Mouse (Mus musculus) limb, embryonic 14.5 days (tissue): ENCODE results near the gene Tmco4. TPM values are rescaled to one million over a fixed set of nuclear protein-coding genes. Genes with fewer than 3 reads are reported as not detected.

Experiments
- ATAC-seq: fragments of 200-750 bp; cut with Nextera tagmentation; 2 replicates; pipeline ENCODE4 v1.8.0; 2017; ENCODE audit warnings: low read depth, moderate number of reproducible peaks, moderate TSS enrichment; ENCODE audit not compliant: low FRiP score
- DNase-seq: peaks from one replicate; pipeline ENCODE4 v3.0.0-alpha.2; 2015; ENCODE audit warnings: low spot score
- H3K27ac ChIP-seq: fragments of 300-500 bp; sonication (generic); replicated peaks from 2 replicates; pipeline ENCODE4 v1.5.1; 2014; ENCODE audit warnings: low read depth, mild to moderate bottlenecking, low read length, moderate library complexity, mixed read lengths
- H3K27me3 ChIP-seq: fragments of 300-500 bp; sonication (generic); 2 replicates; pipeline ENCODE4 v1.6.1; 2014; ENCODE audit warnings: low read length, mixed read lengths; ENCODE audit not compliant: control insufficient read depth, insufficient read depth
- H3K36me3 ChIP-seq: fragments of 300-500 bp; sonication (generic); 2 replicates; pipeline ENCODE4 v1.6.1; 2014; ENCODE audit warnings: mild to moderate bottlenecking, low read length, moderate library complexity, mixed read lengths; ENCODE audit not compliant: control insufficient read depth, insufficient read depth
- H3K4me1 ChIP-seq: fragments of 300-500 bp; sonication (generic); 2 replicates; pipeline ENCODE4 v1.6.1; 2014; ENCODE audit warnings: antibody characterized with exemption, low read length, mixed read lengths; ENCODE audit not compliant: control insufficient read depth, insufficient read depth
- H3K4me2 ChIP-seq: fragments of 300-500 bp; sonication (generic); replicated peaks from 2 replicates; pipeline ENCODE4 v1.6.1; 2014; ENCODE audit warnings: low read depth, mild to moderate bottlenecking, low read length, moderate library complexity; ENCODE audit not compliant: severe bottlenecking
- H3K4me3 ChIP-seq: fragments of 300-500 bp; sonication (generic); replicated peaks from 2 replicates; pipeline ENCODE4 v1.5.1; 2014; ENCODE audit warnings: low read length
- H3K9ac ChIP-seq: fragments of 300-500 bp; sonication (generic); 2 replicates; pipeline ENCODE4 v1.6.1; 2014; ENCODE audit warnings: mild to moderate bottlenecking, low read depth, low read length, moderate library complexity; ENCODE audit not compliant: severe bottlenecking
- H3K9me3 ChIP-seq: fragments of 300-500 bp; sonication (generic); 2 replicates; pipeline ENCODE4 v1.6.1; 2016; ENCODE audit warnings: low read length; ENCODE audit not compliant: control insufficient read depth
- POLR2A ChIP-seq: fragments of 200-500 bp; IDR thresholded peaks from 2 replicates; pipeline ENCODE4 v1.8.0; 2012; ENCODE audit warnings: inconsistent platforms, mild to moderate bottlenecking, moderate library complexity, borderline replicate concordance; ENCODE audit not compliant: insufficient read depth, insufficient read length; ENCODE audit errors: extremely low read depth
- WGBS: fragments of 180-500 bp; shearing (Covaris S2); extraction: QIAGEN DNeasy Blood & Tissue Kit; methylation state at CpG from one replicate; pipeline ENCODE4 v1.1.7; 2014; 5-methylcytosine and 5-hydroxymethylcytosine counted together
- polyA plus RNA-seq, 2 experiments: library from polyadenylated mRNA; depleted of rRNA in 1 of 2; stranded (reverse) in 1 of 2; unstranded in 1 of 2; fragments of >200 nt; fragmentation: Nextera tagmentation in 1 of 2; extraction: Ambion mirVana in 1 of 2; gene quantifications; 2 replicates each; pipeline versions ENCODE4 v1.2.1 to v1.2.3; 2012 to 2014

The Tmco4 gene
- polyA plus RNA-seq, 2 experiments: 4.2 to 4.7 TPM

DNA sequence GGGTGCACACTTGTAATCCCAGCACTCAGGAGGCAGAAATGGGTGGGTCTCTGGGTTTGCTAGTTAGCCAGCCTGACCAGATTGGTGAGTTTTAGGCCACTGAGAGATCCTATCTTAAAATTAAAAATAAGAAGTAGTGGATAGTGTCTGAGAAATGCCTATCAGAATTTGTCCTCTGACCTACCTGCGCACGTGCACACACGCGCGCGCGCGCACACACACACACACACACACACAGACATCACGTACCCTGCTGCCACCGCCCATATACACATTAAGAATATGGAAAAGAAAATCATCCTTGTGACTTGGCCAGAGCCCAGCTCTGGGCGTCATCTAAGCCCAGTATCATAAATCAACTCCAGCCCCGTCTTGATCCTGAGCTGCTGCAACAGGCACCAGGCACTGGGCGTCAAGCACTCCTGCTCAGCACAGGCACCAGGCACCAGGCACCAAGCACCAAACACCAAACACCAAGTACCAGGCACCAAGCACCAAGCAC, 38.6 kb downstream of the Tmco4 start:
- no peaks in the 10 kb centered on the region for H3K9me3 ChIP-seq
- ATAC-seq (no peak), DNase-seq (no peak)
- TF ChIP-seq POLR2A: no peak
- H3K27ac ChIP-seq: no peak overlapping the region
- H3K4me3 ChIP-seq: no peak overlapping the region
- 81% methylated on average over 13 of the region's 13 CpGs for WGBS
- no peak overlapping the region for H3K4me2 ChIP-seq
- no peaks in the 10 kb centered on the region for H3K27me3 ChIP-seq
- no peaks in the 10 kb centered on the region for H3K36me3 ChIP-seq
- H3K9ac ChIP-seq: no peak overlapping the region
- H3K4me1 ChIP-seq: no peaks in the 10 kb centered on the region

DNA sequence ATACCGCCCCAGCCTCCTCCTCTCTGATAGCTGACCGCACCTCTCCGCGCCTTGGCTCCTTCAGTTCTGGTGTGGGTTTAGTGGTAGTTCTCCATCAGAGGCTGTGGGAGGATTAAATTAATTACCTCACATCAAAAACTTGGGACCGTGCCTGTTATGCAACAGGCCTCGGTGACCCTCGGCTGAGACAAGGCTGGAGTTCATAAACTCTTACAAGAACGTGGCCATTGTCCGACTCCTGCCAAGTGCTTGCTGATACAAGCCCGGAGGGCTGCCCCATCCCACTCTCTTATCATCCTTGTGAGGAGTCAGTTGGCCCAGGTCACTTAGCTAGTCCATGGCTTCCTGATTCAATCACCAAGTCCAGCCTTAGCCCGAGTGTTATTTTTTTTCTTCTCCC, 40.6 kb downstream of the Tmco4 start:
- no peak overlapping the region for H3K27ac ChIP-seq
- no peaks in the 10 kb centered on the region for H3K9me3 ChIP-seq
- DNase-seq (no peak), ATAC-seq (no peak)
- WGBS: 80% methylated on average over 11 of the region's 11 CpGs
- H3K9ac ChIP-seq: no peak overlapping the region
- no peaks in the 10 kb centered on the region for H3K27me3 ChIP-seq
- H3K4me3 ChIP-seq: no peak overlapping the region
- TF ChIP-seq POLR2A: no peak
- H3K4me1 ChIP-seq: no peaks in the 10 kb centered on the region
- H3K4me2 ChIP-seq: no peak overlapping the region
- H3K36me3 ChIP-seq: no peaks in the 10 kb centered on the region

DNA sequence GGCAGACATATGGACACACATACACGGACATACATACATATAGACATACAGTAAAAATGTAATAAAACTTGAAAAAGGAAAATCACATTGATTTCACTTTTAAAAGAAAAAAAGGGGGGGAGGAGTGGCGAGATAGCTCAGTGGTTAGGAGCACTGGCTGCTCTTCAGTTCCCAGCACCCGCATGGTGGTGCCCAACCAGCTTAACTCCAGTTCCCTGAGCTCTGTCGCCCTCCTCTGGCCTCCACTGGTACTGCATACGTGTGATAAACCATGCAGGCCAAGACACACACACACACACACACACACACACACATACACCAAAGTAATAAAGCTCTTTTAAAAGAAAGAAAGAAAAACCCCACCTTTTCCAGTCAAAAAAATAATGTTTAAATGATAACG, 42.1 kb downstream of the Tmco4 start:
- H3K4me1 ChIP-seq: no peaks in the 10 kb centered on the region
- H3K9ac ChIP-seq: no peak overlapping the region
- H3K4me2 ChIP-seq: no peak overlapping the region
- TF ChIP-seq POLR2A: no peak
- H3K27ac ChIP-seq: no peak overlapping the region
- 79% methylated on average over 6 of the region's 6 CpGs for WGBS
- no peaks in the 10 kb centered on the region for H3K9me3 ChIP-seq
- H3K4me3 ChIP-seq: no peak overlapping the region
- no peak for ATAC-seq
- no peaks in the 10 kb centered on the region for H3K27me3 ChIP-seq
- H3K36me3 ChIP-seq: no peaks in the 10 kb centered on the region
- no peak for DNase-seq

DNA sequence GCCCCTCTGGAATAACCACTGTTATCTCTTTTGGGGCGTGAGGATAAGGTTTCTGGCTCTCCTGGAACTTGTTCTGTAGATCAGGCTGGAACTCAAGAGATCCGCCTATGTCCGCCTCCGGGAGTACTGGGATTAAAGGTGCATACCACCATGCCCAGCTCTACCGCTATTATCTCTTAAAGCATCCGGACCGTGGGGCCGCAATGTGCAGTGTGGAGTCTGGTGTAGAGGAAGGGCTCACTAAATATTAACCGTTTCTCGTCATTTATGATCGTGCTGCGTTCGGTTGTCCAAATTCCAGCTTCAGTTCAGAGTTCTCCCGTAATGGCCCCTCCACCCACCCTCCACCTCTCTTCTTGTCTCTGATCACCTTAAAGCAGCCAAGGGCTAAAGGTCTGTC, 45.7 kb downstream of the Tmco4 start:
- H3K4me2 ChIP-seq: no peak overlapping the region
- no peak for ATAC-seq
- WGBS: 78% methylated on average over 14 of the region's 14 CpGs

DNA sequence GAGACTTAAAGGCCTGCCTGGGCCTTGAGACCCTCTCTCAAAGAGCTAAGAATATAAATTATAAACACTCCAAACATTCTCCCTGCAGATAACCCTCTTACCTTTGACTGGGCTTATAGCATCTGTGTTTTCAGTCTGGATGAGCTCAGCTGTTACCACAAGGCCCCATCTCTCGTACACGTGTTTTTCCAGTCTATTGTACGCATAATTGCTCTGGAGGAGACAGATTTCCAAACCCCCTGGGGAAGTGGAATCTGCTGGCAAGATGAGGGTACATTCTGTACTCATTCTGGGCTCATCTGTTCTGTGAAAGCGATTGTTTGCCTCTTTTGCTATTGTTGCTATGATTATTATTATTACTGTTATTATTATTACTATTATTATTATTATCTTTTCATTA, 46.3 kb downstream of the Tmco4 start:
- H3K4me1 ChIP-seq: no peaks in the 10 kb centered on the region
- H3K4me3 ChIP-seq: no peak overlapping the region
- 72% methylated on average over 4 of the region's 4 CpGs for WGBS
- no peak overlapping the region for H3K9ac ChIP-seq
- no peak overlapping the region for H3K4me2 ChIP-seq
- DNase-seq (no peak), ATAC-seq (no peak)
- no peak for TF ChIP-seq POLR2A
- H3K27me3 ChIP-seq: no peaks in the 10 kb centered on the region
- H3K27ac ChIP-seq: no peak overlapping the region
- H3K9me3 ChIP-seq: no peaks in the 10 kb centered on the region
- H3K36me3 ChIP-seq: no peaks in the 10 kb centered on the region

More for the DNA sequence above, 45.7 kb downstream of the Tmco4 start:
- no peak overlapping the region for H3K4me3 ChIP-seq
- H3K9ac ChIP-seq: no peak overlapping the region
- DNase-seq: no peak
- no peak for TF ChIP-seq POLR2A
- no peaks in the 10 kb centered on the region for H3K4me1 ChIP-seq
- H3K27me3 ChIP-seq: no peaks in the 10 kb centered on the region
- no peaks in the 10 kb centered on the region for H3K9me3 ChIP-seq
- no peaks in the 10 kb centered on the region for H3K36me3 ChIP-seq
- no peak overlapping the region for H3K27ac ChIP-seq

DNA sequence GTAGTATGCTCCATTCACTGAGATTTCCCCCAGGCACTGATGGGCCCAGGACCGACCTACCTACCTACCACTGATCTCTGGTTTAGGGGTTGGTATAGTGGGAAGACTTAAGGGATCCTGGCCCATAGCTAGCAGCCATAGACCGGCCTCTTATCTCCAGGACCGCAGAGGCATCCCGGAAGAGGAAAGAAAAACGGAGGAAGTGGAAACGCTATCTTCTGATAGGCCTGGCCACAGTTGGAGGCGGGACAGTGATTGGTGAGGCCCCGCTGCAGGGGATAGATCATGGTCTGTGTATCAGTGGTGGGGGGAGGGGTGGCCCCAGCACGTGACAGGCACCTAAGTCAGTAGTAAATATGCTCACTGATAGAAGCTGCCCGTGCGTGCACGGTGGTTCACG, 46.7 kb downstream of the Tmco4 start:
- Histone ChIP-seq H3K4me3 (no peak overlapping the region), H3K4me1 (no peaks in the 10 kb centered on the region), H3K36me3 (no peaks in the 10 kb centered on the region), H3K27ac (no peak overlapping the region), H3K4me2 (no peak overlapping the region), H3K27me3 (no peaks in the 10 kb centered on the region), H3K9me3 (no peaks in the 10 kb centered on the region), H3K9ac (no peak overlapping the region)
- ATAC-seq (no peak), DNase-seq (no peak)
- WGBS: 66% methylated on average over 13 of the region's 13 CpGs
- TF ChIP-seq POLR2A: no peak
